Mouse (Mus musculus) myocyte (in vitro differentiated cells): Measurements from ENCODE around the gene Fam71a.

ENCODE experiments used
- E2F4 ChIP-seq: IDR thresholded peaks from one replicate; pipeline ENCODE4 v1.6.1; 2011; ENCODE audit warnings: mild to moderate bottlenecking, control low read depth, moderate library complexity; ENCODE audit not compliant: insufficient read depth
- MAX ChIP-seq: IDR thresholded peaks from one replicate; pipeline ENCODE4 v1.6.1; 2011; ENCODE audit warnings: low read depth, mild to moderate bottlenecking, control low read depth
- MYOD1 ChIP-seq, 3 experiments: IDR thresholded peaks; one replicate each; pipeline ENCODE4 v1.6.1; 2011; ENCODE audit warnings: control low read depth in 2 of 3, low read depth in 2 of 3, mild to moderate bottlenecking in 2 of 3, moderate library complexity in 1 of 3; ENCODE audit not compliant: insufficient read length in 2 of 3, control insufficient read depth in 1 of 3
- POLR2A ChIP-seq: IDR thresholded peaks from one replicate; pipeline ENCODE4 v1.6.1; 2011; ENCODE audit warnings: low read depth, mild to moderate bottlenecking, control low read depth, moderate library complexity; ENCODE audit not compliant: insufficient read length

DNA sequence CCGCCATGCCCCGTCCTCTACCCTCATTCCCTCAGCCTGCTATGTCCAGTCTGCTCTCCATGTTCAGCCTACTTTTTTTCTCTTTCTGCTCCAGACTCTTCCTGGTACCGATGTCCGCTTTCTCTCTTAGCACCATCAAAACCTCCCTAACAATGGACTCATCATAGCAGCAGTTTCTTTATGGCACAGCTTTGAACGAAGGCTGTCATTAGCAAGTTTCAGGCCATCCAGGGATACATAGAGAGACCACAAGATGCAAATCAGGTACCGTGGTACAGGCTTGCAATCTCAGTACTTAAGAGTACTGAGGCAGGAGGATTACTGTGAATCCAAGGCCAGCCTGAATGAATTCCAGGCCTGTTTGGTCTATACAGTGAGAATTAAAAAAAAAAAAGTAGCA, 28.1 kb upstream of the Fam71a start:
- TF ChIP-seq E2F4, result no peak
- no peak for TF ChIP-seq MAX
- TF ChIP-seq POLR2A, result no peak
- no peak for TF ChIP-seq MYOD1 (IDR thresholded peaks at IDR 0.05; ENCODE audit: control insufficient read depth in 1 of 3, insufficient read length in 2 of 3, low read depth in 2 of 3)
